Mouse (Mus musculus): ENCODE data around the gene Fam205a3. TPM values are rescaled to one million over a fixed set of nuclear protein-coding genes. Genes with fewer than 3 reads are reported as not detected.
"Not testable (repeated sequence)": the region's sequence is repeated elsewhere in the genome, so short reads cannot be mapped to it uniquely, and the experiment has no call there.

Gene Fam205a3
- not detected in 2 replicates for polyA plus RNA-seq (2016; fragmentation: Nextera tagmentation; extraction: Ambion mirVana)

- not testable (repeated sequence) for H3K27ac ChIP-seq; H3K27me3 ChIP-seq (ENCODE audit: low read depth, poor library complexity, severe bottlenecking); H3K4me3 ChIP-seq; DNase-seq (ENCODE audit: low spot score); H3K36me3 ChIP-seq; H3K9me3 ChIP-seq (replicated peaks); H3K4me1 ChIP-seq
- no CpG with 5 or more reads among the region's 1 CpGs for WGBS
Observed at GRCm38 (mm10) chr4:42318034-42318433, at the start of gene Fam205a3. Fam205a3 (plus strand) TSS chr4:42318334.

DNA sequence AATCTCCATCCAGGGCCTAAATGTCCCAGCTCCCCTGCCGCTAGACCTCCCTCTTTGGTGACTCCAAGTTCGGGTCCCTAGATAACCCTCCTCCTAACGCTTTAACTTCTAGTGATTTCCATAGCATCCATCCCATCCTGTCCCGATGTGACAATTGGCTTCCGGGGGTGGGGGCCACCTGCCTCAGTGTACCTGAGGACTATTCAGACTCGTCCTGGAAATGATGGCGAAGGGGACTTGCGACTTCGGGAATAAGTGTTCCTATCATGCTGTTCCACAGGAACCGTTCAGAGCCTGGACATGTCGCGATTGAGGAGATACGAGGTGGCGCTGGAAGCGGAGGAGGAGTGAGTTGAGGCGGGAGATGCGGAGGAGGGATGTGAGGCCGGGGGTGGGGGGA, 24.2 kb upstream of the Fam205a3 start, which contains the start of gene Gm21953:
TSS of gene Gm21953 (plus strand) at position 301 of the 400 bp plus-strand sequence.
- not testable (repeated sequence) for H3K27ac ChIP-seq; H3K36me3 ChIP-seq; H3K4me3 ChIP-seq; DNase-seq (ENCODE audit: low spot score); H3K27me3 ChIP-seq (ENCODE audit: low read depth, poor library complexity, severe bottlenecking); H3K4me1 ChIP-seq; H3K9me3 ChIP-seq (replicated peaks)
- no CpG with 5 or more reads among the region's 18 CpGs for WGBS

Other genes starting within 250 kb of the Fam205a3 start
- gene Gm3893, start 227.1 kb upstream of the Fam205a3 start, polyA plus RNA-seq (2016; fragmentation: Nextera tagmentation; extraction: Ambion mirVana): not detected in 2 replicates
- gene Gm13304, start 203.5 kb upstream of the Fam205a3 start, polyA plus RNA-seq (2016; fragmentation: Nextera tagmentation; extraction: Ambion mirVana): 1.2 TPM in 1 of 2 replicates, not detected in the other
- not detected in 2 replicates for gene Gm13306, start 164.9 kb upstream of the Fam205a3 start, polyA plus RNA-seq (2016; fragmentation: Nextera tagmentation; extraction: Ambion mirVana)
- gene Gm13305, start 149.7 kb upstream of the Fam205a3 start, polyA plus RNA-seq (2016; fragmentation: Nextera tagmentation; extraction: Ambion mirVana): not detected in 2 replicates
- gene Gm10600, start 77.7 kb upstream of the Fam205a3 start, polyA plus RNA-seq (2016; fragmentation: Nextera tagmentation; extraction: Ambion mirVana): not detected in 2 replicates
- not detected in 2 replicates for gene Ccl21b, start 62.6 kb upstream of the Fam205a3 start, polyA plus RNA-seq (2016; fragmentation: Nextera tagmentation; extraction: Ambion mirVana)
- not detected in 2 replicates for gene Gm21953, start 24.1 kb upstream of the Fam205a3 start, polyA plus RNA-seq (2016; fragmentation: Nextera tagmentation; extraction: Ambion mirVana)
- not detected in 2 replicates for gene Gm21586, start 121.0 kb downstream of the Fam205a3 start, polyA plus RNA-seq (2016; fragmentation: Nextera tagmentation; extraction: Ambion mirVana)
- gene Gm2163, start 148.4 kb downstream of the Fam205a3 start, polyA plus RNA-seq (2016; fragmentation: Nextera tagmentation; extraction: Ambion mirVana): 0.10 TPM in 1 of 2 replicates, not detected in the other
- gene Fam205a2, start 209.8 kb downstream of the Fam205a3 start, polyA plus RNA-seq (2016; fragmentation: Nextera tagmentation; extraction: Ambion mirVana): not detected in 2 replicates